Mouse (Mus musculus) brain, embryonic 14.5 days (tissue): ENCODE data around the gene Tmem104. TPM values are rescaled to one million over a fixed set of nuclear protein-coding genes. Genes with fewer than 3 reads are reported as not detected.

ENCODE experiments used
- DNase-seq: peaks from one replicate; pipeline ENCODE4 v3.0.0-alpha.2; 2011; ENCODE audit warnings: low read depth
- CTCF ChIP-seq: fragments of 200-500 bp; IDR thresholded peaks from 2 replicates; pipeline ENCODE4 v1.5.1; 2012; ENCODE audit warnings: inconsistent platforms, mild to moderate bottlenecking, moderate library complexity, borderline replicate concordance; ENCODE audit not compliant: insufficient read depth, insufficient read length; ENCODE audit errors: extremely low read depth
- POLR2A ChIP-seq: fragments of 200-500 bp; IDR thresholded peaks from 2 replicates; pipeline ENCODE4 v1.6.1; 2012; ENCODE audit warnings: mild to moderate bottlenecking, inconsistent platforms, borderline replicate concordance; ENCODE audit not compliant: poor library complexity, insufficient read depth, insufficient read length, severe bottlenecking; ENCODE audit errors: extremely low read depth
- polyA plus RNA-seq: library from polyadenylated mRNA; depleted of rRNA; stranded (reverse); fragments of >200 nt; gene quantifications from 2 replicates; pipeline ENCODE4 v1.2.3, GENCODE M21; 2012

The Tmem104 gene
- polyA plus RNA-seq, 1 experiment = 10.7 TPM

DNA sequence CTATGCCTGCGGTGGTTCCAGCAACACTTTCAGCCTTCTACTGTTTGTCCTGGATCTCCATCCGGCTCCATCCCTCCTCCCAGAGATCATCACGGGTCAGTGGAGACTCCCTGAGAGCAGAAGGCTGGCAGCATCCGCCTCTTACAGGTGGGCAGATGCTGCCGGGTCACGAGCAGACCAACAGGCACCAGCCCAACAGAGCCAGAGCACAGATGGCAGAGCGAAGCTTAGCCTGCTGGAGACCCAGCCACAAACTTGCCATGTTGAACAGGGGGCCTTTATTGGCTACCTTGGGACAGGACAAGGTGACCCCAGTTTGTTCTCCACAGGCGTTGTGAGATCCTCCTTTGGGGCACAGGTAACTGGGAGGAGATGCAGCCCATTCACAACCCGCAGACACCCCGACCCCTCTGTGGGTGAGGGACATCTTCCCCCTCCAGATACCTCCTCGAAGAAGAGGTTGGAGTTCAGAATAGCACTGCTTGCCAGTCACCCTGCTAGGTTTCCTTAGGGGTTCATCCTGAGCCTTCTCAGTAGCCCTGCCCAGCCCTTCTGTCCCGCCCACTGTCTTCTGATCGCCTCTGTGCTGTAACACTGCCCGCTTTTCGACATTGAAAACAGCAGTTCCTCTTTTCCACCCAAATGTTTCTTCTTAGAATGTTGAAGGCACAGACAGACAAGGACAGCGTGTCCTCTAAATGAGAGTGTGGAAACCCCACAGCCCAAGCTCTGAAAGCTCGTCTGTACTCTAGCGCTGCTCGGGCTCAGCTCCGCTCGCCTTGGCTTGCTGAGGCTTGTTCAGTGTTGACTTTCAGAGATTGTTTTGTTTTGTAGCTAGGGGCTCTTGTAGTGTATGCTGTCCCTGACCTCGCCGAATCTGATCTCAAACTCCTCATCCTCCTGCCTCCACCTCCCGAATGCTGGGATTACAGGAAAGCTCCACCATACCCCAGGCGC lies 21.8 kb downstream of the Tmem104 start:
- TF ChIP-seq CTCF = no peak
- TF ChIP-seq POLR2A = no peak

DNA sequence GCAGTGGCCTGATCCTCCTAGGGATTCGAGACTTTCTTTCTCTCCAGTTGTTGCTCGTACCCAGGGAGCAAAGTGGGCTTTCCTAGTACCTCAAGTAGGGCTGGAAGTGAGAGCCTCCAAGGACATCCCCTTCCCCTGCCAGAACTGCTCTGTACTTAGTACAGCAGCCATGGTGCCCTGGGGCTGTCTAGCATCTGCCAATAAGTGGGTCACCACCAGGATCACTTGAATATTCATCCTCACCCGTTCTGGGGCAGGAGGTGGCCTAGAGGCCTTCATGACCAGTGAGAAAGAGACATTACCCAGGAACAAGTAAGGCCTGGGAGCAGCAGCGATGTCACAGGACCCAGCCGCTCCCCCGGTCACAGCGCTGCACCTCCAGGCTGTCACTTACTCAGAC lies 22.7 kb downstream of the Tmem104 start:
- no peak for DNase-seq
- TF ChIP-seq POLR2A (no peak), CTCF (no peak)

More for the DNA sequence above, 21.8 kb downstream of the Tmem104 start:
- no peak for DNase-seq

DNA sequence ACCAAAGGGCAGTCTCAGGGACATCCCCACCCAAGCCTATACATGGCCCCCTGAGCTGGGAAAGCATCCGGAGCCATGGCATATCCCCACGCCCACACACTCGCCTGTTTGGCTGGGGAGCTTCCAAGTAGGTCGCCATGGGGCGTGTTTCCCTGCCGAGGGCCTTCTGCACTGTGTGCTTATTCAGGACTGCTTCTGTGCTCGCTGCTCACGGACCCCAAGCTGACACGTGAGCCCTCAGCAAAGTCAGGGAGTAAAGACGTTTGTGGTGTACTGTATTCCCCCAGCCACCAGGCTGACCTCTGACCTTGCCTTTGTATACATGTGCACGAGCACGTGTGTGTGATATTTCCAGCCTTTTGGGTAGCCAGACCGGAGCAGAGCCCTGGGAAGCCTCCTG lies 24.8 kb downstream of the Tmem104 start:
- TF ChIP-seq POLR2A (no peak), CTCF (no peak)
- no peak for DNase-seq

DNA sequence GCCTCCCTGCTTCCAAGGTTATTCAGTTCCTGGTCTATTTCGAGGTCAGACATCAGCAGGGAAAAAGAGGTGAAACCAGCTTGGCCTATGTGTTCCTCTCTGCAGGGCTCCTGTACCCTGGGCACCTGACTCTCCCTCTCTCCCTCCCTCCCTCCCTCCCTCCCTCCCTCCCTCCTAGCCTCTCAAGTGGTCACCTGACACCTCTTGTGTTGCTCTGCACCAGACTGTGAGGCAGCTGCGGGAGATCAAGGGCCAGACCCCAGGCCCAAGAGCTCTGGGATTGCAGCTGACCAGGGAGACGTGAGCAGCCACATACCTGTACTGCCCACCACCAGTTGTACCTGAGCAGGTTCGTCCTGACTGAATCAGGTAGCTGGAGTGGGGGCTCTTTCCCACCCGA lies 27.8 kb downstream of the Tmem104 start:
- TF ChIP-seq POLR2A (no peak), CTCF (no peak)
- no peak for DNase-seq

DNA sequence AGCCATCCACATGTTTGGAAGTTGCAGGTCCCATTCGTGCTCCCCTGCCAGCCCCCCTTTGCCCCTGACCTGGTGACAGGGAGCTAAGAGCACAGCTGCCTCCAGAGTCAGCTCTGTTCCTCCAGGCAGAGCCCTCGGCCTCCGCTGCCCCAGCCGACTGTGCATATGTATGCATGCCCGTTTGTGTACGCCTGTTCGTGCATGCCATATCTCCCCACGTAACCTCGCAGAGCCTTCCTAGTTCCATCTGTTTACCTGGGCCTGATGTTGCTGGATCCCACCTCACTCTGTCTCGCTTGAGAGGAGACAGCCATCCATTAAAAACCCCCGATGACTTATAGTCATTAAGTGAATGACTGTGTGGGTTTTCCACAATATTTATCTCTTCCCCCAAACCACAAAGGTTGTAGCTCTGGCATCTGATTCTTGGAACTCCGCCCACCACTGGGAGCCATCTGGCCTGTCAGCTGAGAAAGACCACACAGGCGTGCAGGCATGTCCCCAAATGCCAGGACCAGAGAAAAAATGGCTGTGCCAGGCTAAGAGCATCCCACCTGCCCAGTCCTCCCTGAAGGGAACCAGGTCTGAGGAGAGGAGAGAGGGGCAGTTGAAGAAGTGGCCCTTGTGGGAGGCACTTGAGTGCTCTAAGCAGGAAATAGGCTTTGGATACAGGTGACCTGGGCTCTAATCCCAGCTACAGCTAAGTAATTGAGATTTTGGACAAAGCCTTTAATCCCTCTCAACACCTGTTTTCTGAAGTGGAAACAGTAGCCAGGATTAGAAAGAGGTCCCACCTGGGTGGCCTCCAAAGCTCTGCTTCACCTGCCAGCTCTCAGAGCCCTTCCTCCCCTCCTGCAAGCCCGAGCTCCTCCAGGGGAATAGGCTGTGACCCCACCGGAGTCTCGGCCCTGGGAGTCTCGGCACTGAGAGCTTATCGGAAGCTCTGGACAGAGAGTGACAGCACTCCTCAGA lies 30.4 kb downstream of the Tmem104 start:
- DNase-seq = peak; percentile 67
- no peak for TF ChIP-seq POLR2A
- no peak for TF ChIP-seq CTCF

DNA sequence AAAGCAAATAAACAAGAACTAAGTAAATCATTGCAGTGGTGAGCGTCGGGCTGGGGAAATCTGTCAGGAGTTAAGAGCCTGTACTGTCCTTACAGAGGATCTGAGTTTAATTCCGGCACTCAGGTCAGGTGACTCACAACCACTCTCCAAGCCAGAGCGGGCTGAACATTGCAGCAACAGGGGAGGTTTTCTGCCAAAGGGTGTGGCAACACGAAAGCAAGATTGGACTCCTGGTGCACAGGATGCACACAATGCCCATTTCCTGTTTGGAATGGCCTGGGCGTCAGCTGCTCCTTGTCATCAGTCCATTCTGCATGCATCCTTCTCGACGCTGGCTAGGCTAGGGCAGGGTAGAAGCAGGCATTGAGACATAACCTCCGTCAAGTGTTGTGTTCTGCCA lies 32.0 kb downstream of the Tmem104 start:
- TF ChIP-seq CTCF (no peak), POLR2A (no peak)

DNA sequence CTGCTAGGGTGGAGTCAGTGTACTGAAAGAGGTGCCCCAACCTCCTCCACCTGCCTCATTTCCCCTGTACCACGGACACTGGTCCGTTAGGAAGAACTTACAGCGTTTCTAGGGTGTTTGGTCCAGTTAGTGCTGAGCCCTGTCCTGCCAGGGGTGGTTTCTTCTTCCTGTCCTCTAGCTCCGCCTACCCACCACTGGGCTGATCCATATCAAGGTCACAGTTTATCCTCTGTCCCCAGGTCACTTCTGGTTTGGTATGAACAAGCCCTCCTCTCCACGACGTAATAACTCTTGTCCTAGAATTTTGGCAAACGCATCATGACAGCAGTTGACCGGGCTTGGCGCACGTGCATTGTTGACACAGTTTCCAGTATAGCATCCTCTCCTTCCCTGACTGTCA lies 32.4 kb downstream of the Tmem104 start:
- DNase-seq = no peak
- TF ChIP-seq CTCF (no peak), POLR2A (no peak)

More for the DNA sequence above, 32.0 kb downstream of the Tmem104 start:
- DNase-seq = no peak

DNA sequence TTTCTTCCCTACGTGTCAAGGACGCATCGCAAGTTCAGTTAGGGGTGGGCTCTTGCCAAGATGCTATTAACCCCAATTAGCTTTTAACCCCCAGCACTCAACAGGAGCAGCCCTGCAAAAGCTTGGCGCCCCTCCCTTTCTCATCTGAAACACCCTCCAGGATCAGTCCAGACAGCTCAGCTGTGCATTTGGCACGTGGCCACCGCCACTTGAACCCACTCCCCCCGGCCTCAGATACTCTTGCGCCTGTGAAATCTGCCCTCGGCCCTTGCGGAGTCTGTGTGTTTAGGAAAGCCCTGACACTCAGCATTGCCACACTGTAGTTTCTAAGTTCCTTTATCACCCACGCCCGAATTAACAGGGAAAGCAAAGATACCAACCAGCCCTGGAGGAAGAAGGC lies 34.8 kb downstream of the Tmem104 start:
- TF ChIP-seq CTCF (no peak), POLR2A (no peak)
- DNase-seq = peak; percentile 83

DNA sequence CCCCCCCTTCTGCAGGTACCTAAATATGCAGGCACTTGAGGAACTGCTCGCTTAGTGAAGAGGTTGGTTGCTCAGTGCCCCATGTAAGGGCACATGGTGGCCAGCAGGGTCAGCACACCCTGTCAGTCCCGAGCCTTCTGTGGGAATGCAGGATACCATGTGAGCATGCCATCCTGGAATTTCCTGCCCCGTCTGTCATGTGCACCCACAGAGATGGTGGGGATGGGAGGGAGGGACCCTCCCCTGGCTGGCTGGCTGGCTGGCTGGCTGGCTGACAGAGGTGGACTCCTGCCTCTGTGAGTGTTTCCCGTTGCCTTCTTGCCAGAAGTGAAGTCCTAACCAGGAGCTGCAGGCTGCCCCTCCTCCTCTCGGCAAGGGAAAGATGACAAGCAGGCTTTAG lies 35.3 kb downstream of the Tmem104 start:
- no peak for TF ChIP-seq POLR2A
- TF ChIP-seq CTCF = no peak

DNA sequence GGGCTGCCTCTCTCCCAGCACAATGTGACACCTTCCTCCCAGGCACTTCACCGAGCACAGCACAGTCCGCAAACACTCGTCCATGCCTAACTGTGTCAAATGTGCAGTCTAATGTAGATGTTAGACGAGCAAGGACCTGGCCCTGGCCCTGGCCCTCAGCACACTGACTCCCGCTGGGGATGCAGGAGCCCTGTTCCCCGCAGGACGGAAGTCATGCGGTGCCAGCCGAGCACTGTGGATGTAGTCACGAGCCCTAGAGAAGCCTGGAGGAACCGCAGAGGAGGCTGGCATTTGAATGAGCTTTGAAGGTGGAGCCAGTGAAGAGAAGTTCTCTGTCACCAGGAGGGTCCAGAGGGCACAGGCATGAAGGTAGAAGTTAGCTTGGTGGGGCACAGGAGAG lies 36.2 kb downstream of the Tmem104 start:
- no peak for DNase-seq
- TF ChIP-seq CTCF = no peak
- TF ChIP-seq POLR2A = no peak

More for the DNA sequence above, 35.3 kb downstream of the Tmem104 start:
- DNase-seq = peak; percentile 27

DNA sequence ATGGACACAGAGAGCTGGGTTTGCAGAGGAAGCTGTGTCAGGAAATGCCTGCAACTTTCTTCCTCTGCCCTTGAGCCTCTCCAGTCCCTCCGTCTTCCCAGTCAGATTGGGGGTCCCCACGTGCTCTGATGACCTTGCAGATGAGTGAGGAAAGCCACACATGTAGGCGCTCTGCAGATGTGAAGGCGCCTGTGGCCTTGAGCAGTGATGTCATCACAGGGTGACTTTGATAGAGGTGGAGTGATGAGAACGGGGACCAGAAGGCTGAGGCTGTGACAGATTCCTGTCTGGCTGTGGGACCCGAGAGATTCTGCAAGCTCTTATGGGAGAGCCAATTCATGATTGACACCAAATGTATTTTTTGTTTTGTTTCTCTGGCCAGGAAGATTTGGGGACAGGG lies 36.6 kb downstream of the Tmem104 start:
- no peak for DNase-seq
- no peak for TF ChIP-seq CTCF
- TF ChIP-seq POLR2A = no peak
